8 mouse cellular contexts compared by ENCODE assay signal in the genomic region with DNA sequence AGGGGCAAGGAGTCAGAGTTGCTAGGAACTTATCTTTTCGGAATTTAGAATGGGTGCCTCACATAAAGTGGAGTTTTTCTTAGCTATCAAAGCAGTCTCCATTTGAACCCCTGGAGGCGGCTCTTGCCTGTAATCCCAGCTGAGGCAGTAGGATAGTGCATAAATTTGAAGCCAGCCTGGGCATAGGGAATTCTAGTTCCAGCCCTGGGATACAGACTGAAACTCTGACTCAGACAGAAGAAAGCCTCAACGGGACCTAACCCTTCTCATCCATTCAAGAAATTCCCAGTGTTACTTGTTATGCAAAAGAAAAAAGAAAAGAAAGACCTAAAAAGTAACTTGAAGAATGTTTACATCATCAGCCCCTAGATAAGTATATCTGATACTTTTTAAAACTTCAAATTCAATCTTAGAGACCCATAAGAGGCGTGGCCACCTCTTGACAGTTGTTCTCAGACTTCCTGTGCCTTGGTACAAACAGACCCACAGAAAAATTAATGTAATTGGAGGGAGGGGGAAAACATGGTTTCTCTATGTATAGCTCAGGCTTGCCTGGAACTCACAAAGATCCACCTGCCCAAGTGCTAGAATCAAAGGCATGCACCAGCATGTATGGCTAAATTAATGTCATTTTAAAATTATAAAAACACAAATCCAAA. TPM values are rescaled to one million over a fixed set of nuclear protein-coding genes. Genes with fewer than 3 reads are reported as not detected.
A peak's percentile ranks its signal among the peaks of the same experiment; 100 is the strongest.
DNase-seq lines count a peak whose midpoint lies in the region; ATAC-seq and TF ChIP-seq lines count a peak whose summit lies in the region.

No protein-coding gene starts in this region.

- TF ChIP-seq CTCF in liver, adult 2 months (IDR thresholded peaks at IDR 0.05; ENCODE audit: low read depth, low read length), result no peak
- no peak for TF ChIP-seq CTCF in heart, adult 2 months (IDR thresholded peaks at IDR 0.05)

- no peaks in the 10 kb centered on the region for H3K79me2 ChIP-seq in liver, adult 2 months (ENCODE audit: control insufficient read depth, insufficient read depth, low read length)
- H3K79me2 ChIP-seq in heart, adult 2 months (replicated peaks; ENCODE audit: control insufficient read depth, insufficient read depth, low read length), result no peaks in the 10 kb centered on the region

- TF ChIP-seq POLR2A in liver, adult 2 months (IDR thresholded peaks at IDR 0.05; ENCODE audit: extremely low read depth, insufficient read depth, low read length), result no peak
- no peak for TF ChIP-seq POLR2A in heart, adult 2 months (IDR thresholded peaks at IDR 0.05; ENCODE audit: insufficient read depth, low read depth, low read length)

- H3K4me2 ChIP-seq in midbrain, embryonic 12.5 days (replicated peaks), result peak overlapping the region; percentile 82

- no peak for ATAC-seq in midbrain, embryonic 12.5 days (ENCODE audit: low FRiP score, low read depth)
- no peak for ATAC-seq in granulocyte monocyte progenitor cell, adult 5-6 weeks (replicated peaks; ENCODE audit: poor library complexity, severe bottlenecking)

- peak overlapping the region; percentile 89 for H3K4me3 ChIP-seq in liver, adult 2 months (ENCODE audit: insufficient read depth, low read depth, low read length)
- H3K4me3 ChIP-seq in heart, adult 2 months, result peak overlapping the region; percentile 97
- peak overlapping the region; percentile 94 for H3K4me3 ChIP-seq in midbrain, embryonic 12.5 days

- H3K9me3 ChIP-seq in midbrain, embryonic 12.5 days, result no peaks in the 10 kb centered on the region

- TF ChIP-seq EP300 in heart, adult 2 months (IDR thresholded peaks at IDR 0.05; ENCODE audit: insufficient read depth, low read depth, low read length), result no peak

- peak overlapping the region; percentile 57; the same call in 1 of the 2 replicates for H3K9ac ChIP-seq in liver, adult 2 months (ENCODE audit: low read depth, low read length)
- H3K9ac ChIP-seq in heart, adult 2 months (ENCODE audit: low read depth, low read length), result peak overlapping the region; percentile 97
- peak overlapping the region; percentile 92 for H3K9ac ChIP-seq in midbrain, embryonic 12.5 days (replicated peaks)

- intact Hi-C loops in heart, adult 2 months (cut with DNase I), result no loop called here

- no peaks in the 10 kb centered on the region for H3K36me3 ChIP-seq in liver, adult 2 months (ENCODE audit: control insufficient read depth, insufficient read depth, low read length)
- H3K36me3 ChIP-seq in heart, adult 2 months (ENCODE audit: control insufficient read depth, insufficient read depth, low read length), result peaks cover 5% of the 10 kb centered on the region; the same call in 1 of the 2 replicates
- H3K36me3 ChIP-seq in midbrain, embryonic 12.5 days, result no peaks in the 10 kb centered on the region

- H3K27me3 ChIP-seq in liver, adult 2 months (ENCODE audit: control insufficient read depth, insufficient read depth, low read length), result 0 out of 2 replicates have a peak, but pooled peaks cover 3% of the 10 kb centered on the region
- no peaks in the 10 kb centered on the region for H3K27me3 ChIP-seq in heart, adult 2 months (ENCODE audit: control insufficient read depth, insufficient read depth, low read length)
- H3K27me3 ChIP-seq in midbrain, embryonic 12.5 days, result no peaks in the 10 kb centered on the region

- DNase-seq in liver, adult 2 months (ENCODE audit: extremely low read depth, low read depth, low spot score), result no peak
- no peak for DNase-seq in liver
- peak; percentile 11 for DNase-seq in cerebellum, adult 8-10 months
- peak; percentile 9 to 27 for DNase-seq in heart, adult 2 months
- DNase-seq in kidney, adult 8-10 months, result peak; percentile 12 to 16
- no peak for DNase-seq in frontal cortex, postnatal 25 days (ENCODE audit: low spot score in 2 of 2)

- peaks cover 11% of the 10 kb centered on the region for H3K4me1 ChIP-seq in liver, adult 2 months (ENCODE audit: control insufficient read depth, insufficient read depth, low read length)
- H3K4me1 ChIP-seq in heart, adult 2 months (ENCODE audit: control insufficient read depth, insufficient read depth, low read length), result peaks cover 4% of the 10 kb centered on the region
- H3K4me1 ChIP-seq in midbrain, embryonic 12.5 days, result peaks cover 14% of the 10 kb centered on the region

- 20% methylated on average over 4 of the region's 4 CpGs for WGBS in liver, adult 2 months
- WGBS in heart, adult 2 months, result 11% methylated on average over 4 of the region's 4 CpGs
- 23% methylated on average over 4 of the region's 4 CpGs for WGBS in midbrain, embryonic 12.5 days

- H3K27ac ChIP-seq in liver, adult 2 months (replicated peaks; ENCODE audit: insufficient read depth, low read depth, low read length), result peak overlapping the region; percentile 94
- peak overlapping the region; percentile 85 for H3K27ac ChIP-seq in heart, adult 2 months
- peak overlapping the region; percentile 90 for H3K27ac ChIP-seq in midbrain, embryonic 12.5 days (replicated peaks)

RNA-seq across cellular contexts. Expression of a gene that starts 1.2 kb away (rescaled TPM):
- 29.9 and 35.0 TPM in 2 replicates for total RNA-seq in liver, adult 2 months (2014; rRNA removed)
- 6.2 and 6.7 TPM in 2 replicates for polyA plus RNA-seq in liver, adult 2 months (2012; rRNA removed)
- 10 to 100 TPM; 40.3 to 41.3 TPM for total RNA-seq in heart, adult 2 months (2021)
- 13.8 and 30.1 TPM in 2 replicates for polyA plus RNA-seq in heart, adult 2 months (2012; rRNA removed)
- 68.4 and 71.5 TPM in 2 replicates for polyA plus RNA-seq in midbrain, embryonic 12.5 days (2016; fragmentation: Nextera tagmentation; extraction: Ambion mirVana)
- total RNA-seq in granulocyte monocyte progenitor cell, adult 5-6 weeks (2014; fragmentation: Nextera tagmentation), result 8.4 and 9.3 TPM in 2 replicates
- total RNA-seq in granulocyte monocyte progenitor cell, adult 5-6 weeks (2017), result 4.7 and 12.6 TPM in 2 replicates

RNA-seq across cellular contexts. Expression of a gene that starts 47.3 kb away (rescaled TPM):
- 18.0 and 24.0 TPM in 2 replicates for total RNA-seq in liver, adult 2 months (2014; rRNA removed)
- polyA plus RNA-seq in liver, adult 2 months (2012; rRNA removed), result 9.1 and 17.0 TPM in 2 replicates
- 10 to 100 TPM; 11.6 to 13.3 TPM for total RNA-seq in heart, adult 2 months (2021)
- 14.0 and 29.0 TPM in 2 replicates for polyA plus RNA-seq in heart, adult 2 months (2012; rRNA removed)
- 158 and 159 TPM in 2 replicates for polyA plus RNA-seq in midbrain, embryonic 12.5 days (2016; fragmentation: Nextera tagmentation; extraction: Ambion mirVana)
- total RNA-seq in granulocyte monocyte progenitor cell, adult 5-6 weeks (2014; fragmentation: Nextera tagmentation), result 18.9 and 20.7 TPM in 2 replicates
- total RNA-seq in granulocyte monocyte progenitor cell, adult 5-6 weeks (2017), result 18.2 and 22.2 TPM in 2 replicates

Comparison
In these comparisons a context has a peak if more than half of its experiments do, and no peak if none do; other contexts are left out.
1. DNase-seq: peak in cerebellum, adult 8-10 months (single experiment), heart, adult 2 months (2 of 2) and kidney, adult 8-10 months (2 of 2); none in liver, adult 2 months (single experiment), liver (single experiment) and frontal cortex, postnatal 25 days (0 of 2).
2. Peak in every context shown above with its lines, with median percentiles within 50 percentile points of each other: H3K27ac ChIP-seq, H3K4me3 ChIP-seq and H3K9ac ChIP-seq.